Mouse (Mus musculus) left cerebral cortex, postnatal 25 days (tissue): ENCODE data around the gene Arl16. TPM values are rescaled to one million over a fixed set of nuclear protein-coding genes. Genes with fewer than 3 reads are reported as not detected.

Experiments
- DNase-seq, 2 experiments: peaks; one replicate each; pipeline ENCODE4 v3.0.0; 2022; ENCODE audit warnings: low spot score in 2 of 2, mixed read lengths in 1 of 2
- intact Hi-C: fragments of 180-260 bp; cut with DNase I; formaldehyde crosslinking; loops from one replicate; pipeline ENCODE4 v1.15.1; 2025
- total RNA-seq, 2 experiments: library from RNA; stranded (reverse); gene quantifications; 2 replicates each; pipeline ENCODE4 v1.2.3; 2021

Gene Arl16
- total RNA-seq, 2 experiments from 2014 or later, result 56.7 to 58.1 TPM

DNA sequence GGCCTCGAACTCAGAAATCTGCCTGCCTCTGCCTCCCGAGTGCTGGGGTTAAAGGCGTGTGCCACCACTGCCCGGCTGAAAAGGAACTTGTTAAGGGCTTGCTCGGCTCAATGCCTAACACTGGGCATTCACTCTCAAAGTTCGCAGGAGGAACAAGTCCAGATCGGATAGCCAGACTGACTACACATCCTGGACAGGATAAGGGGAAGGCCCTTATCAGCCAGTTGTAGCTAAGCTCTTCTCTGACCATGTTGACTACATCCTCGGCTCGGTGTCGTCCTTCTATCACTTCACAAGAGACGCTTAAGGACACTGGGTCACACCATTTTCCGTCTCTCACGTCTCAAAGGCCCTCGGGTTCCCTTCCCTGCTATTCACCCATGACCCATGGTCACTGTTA lies 10.0 kb downstream of the Arl16 start:
- DNase-seq, result no peak
- intact Hi-C loops, result no loop called here

DNA sequence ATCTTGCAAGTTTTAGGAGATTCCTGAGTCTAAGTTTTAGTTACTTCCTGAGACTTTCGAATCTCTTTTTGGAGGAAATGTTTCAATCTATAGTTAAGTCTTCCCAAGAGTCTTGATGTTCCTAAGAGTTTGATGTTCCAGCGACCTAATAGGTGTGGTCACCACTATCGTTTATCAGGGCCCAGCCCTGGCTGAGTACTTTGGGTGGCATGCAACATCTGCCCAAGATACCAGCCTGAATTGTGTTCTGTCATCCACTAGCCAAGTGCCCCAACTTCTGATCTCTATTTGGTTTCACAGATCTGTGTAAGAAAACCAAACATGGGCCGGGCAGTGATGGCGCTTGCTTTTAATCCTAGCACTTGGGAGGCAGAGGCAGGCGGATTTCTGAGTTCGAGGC lies 12.0 kb downstream of the Arl16 start:
- intact Hi-C loops, result no loop called here
- no peak for DNase-seq

DNA sequence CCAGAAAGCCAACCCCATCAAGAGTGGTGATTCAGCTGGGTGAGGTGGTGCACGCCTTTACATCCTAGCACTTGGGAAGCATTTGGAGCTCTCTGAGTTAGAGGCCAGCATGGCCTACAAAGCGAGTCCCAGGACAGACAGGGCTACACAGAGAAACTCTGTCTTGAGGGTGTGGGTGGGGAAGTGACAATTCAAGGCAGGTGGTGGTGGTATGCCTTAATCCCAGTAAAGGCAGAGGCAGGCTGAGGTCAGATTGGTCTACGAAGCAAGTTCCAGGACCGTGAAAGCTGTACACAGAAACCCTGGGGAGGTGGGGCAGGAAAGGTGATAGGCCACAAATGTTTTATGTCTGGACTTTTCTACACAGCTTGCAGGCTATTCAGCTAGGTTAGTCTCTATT lies 12.4 kb downstream of the Arl16 start:
- intact Hi-C loops, result no loop called here
- no peak for DNase-seq

DNA sequence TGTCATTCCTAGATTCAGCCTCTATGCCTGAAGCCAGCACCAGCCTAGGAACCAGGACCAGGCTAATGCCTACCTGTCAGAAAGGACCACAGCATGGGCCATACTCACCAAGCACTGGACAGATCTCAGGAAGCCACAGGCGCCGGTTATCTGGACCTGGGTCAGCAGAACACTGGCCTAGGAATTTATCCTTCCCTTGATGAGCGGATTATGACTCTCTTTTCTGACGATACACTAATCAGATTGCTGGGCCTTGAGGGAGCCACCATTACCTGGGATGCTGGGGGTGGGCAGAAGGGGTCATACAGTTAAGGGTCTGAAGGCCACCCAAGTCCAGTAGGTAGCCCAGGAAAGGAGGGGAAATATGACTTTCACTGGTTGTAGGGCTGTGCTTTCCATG lies 14.1 kb downstream of the Arl16 start, which contains the start of gene Pde6g:
Pde6g (minus strand) TSS at position 195 of the 400 bp plus-strand sequence.
- no peak for DNase-seq

DNA sequence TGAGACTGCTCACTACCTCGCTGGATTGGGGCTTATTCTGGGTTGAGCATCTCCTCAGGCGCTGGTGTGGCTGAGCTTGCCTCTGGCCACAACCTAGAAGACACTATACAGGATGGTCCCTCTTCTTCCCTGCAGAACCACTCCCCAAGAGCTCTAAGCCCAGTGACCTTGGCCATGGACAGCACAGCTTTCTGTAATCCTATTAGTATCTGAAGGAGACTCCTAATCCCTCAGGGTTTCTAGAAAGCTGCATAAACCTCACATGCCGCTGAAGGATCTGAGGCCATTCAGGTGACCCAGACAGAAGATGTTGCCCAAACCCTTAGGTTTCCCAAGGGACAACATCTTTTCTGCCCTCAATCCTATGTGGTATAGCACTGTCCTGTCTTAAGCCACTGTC lies 15.2 kb downstream of the Arl16 start:
- intact Hi-C loops, result no loop called here
- DNase-seq, result no peak

More for the DNA sequence above, 14.1 kb downstream of the Arl16 start, which contains the start of gene Pde6g:
- intact Hi-C loops, result no loop called here

DNA sequence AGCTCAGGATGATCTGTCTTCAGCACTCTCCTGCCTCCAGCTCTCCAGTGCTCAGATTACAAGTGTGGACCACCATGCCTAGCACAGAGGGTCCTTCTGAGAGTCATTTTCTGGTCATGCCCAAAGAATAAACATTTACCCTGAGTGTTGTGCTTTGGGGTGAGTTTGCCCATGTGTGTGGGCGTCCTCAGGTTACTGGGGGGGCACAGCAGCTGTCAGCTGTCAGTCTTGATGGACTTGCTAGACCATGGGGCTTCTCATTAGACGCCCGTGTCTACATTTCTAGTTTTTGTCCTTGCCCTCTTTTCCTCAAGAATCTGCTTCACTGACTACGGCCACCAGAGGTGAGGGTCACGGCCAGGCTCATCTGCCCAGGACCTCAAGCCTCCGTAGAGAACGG lies 20.2 kb downstream of the Arl16 start:
- intact Hi-C loops, result no loop called here
- DNase-seq, result no peak

DNA sequence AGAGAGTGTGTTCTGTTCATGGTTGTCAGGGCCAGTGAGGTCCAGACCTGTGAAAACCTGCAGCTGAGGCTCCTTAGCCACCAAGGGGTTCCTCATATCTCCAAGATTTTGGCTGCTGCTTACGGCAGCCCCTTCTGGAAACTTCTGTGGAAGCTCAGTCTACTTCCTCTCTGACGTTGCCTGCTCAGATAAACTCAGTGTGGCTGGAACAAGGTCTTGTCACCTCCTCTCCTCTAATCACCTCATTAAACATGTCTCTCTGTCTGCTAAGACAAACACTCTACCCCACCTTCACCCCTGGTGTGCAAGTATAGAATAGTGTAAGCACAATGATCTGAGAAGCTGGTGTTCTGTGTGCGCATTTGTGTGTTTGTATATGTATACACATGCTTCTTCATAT lies 21.9 kb downstream of the Arl16 start:
- DNase-seq, result no peak
- intact Hi-C loops, result no loop called here

DNA sequence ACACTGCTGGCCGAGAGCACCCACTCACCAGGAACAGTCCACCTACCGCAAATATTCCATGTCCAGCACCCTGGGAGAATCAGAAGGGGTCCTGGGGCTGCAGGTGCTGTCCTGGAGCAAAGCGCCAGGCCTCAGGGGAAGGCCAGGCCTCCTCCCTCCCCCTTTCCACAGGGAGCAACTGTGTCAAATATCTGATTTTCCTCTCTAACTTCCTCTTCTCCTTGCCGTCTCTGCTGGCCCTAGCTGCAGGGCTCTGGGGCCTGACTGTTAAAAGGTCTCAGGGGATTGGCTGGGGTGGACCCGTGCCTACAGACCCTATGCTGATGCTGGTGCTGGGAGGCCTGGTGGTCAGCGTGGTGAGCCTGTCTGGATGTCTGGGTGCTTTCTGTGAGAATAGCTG lies 23.3 kb downstream of the Arl16 start:
- intact Hi-C loops, result no loop called here
- no peak for DNase-seq

DNA sequence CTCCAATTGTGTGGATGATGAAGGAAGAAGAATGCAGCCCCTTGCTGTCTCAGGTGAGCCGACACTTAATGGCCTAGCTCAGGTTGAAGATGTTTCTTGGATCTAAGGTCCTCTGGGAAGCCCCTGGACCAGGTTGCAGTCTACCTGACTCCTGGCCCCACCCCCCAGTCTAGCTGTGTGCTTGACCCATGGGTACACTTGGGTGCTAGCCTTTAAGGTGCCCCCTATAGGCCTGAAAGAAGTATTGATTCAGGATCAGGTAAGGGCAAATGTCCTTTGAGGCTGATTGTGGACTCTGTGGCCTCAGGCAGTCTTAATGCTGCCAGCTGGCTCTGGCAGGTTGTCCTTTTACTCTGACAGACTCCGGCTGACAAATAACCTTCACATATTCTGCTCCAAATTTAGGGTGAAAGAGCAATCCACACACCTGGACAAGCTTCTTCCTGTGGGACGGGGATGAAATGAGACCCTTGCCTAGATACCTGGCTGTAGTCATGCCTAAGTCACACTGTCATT lies 24.6 kb downstream of the Arl16 start:
- intact Hi-C loops, result no loop called here
- no peak for DNase-seq

DNA sequence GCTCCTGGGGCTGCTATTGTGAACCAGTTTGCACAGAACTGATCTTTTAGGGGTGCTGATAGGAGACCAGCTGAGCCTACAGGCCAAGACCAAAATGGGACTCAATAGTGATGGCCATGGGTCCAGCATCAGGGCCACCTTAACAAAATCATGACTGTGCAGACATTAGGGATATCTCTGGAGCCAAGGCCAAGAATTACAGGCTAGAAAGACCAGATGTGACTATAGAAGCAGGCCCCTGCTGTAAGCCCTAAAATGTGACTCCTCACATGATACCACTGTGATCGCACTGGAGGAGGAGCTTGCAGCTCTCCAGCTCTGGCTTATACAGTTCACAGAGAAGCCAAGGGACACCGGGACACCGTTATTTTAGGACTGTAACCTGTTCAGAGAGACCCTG lies 25.1 kb downstream of the Arl16 start, which contains the start of gene Tspan10:
Tspan10 (plus strand) TSS at position 301 of the 400 bp plus-strand sequence.
- DNase-seq, result no peak
- intact Hi-C loops, result no loop called here

DNA sequence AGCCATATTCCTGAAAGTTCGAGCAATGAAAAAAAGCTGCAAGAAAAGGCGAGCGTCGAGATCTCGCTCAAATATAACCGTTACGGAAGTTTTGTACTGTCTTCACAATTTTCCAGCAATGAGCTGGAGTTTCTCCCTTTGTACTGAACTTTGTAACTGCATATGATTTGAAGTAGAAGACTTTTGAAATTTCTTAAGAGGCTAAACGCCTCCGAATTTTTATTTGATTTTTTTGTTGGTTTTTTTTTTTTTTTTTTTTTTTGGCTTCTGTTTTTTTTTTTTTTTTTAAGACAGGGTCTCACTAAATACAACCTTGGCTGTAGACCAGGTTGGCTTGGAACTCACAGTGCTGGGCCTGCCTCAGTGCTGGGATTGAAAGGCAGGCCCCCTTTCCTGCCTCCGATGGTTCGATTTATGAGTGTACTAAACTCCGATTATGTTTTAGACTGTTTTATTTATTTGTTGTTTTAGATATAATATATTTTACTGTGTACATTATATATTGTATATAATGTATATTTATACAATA lies 29.5 kb downstream of the Arl16 start:
- intact Hi-C loops, result loop anchor here (1.0 kb wide), 1 partner anchor 20 kb away; the partner anchor contains the start of genes Ccdc137 and Oxld1
- DNase-seq, result no peak

DNA sequence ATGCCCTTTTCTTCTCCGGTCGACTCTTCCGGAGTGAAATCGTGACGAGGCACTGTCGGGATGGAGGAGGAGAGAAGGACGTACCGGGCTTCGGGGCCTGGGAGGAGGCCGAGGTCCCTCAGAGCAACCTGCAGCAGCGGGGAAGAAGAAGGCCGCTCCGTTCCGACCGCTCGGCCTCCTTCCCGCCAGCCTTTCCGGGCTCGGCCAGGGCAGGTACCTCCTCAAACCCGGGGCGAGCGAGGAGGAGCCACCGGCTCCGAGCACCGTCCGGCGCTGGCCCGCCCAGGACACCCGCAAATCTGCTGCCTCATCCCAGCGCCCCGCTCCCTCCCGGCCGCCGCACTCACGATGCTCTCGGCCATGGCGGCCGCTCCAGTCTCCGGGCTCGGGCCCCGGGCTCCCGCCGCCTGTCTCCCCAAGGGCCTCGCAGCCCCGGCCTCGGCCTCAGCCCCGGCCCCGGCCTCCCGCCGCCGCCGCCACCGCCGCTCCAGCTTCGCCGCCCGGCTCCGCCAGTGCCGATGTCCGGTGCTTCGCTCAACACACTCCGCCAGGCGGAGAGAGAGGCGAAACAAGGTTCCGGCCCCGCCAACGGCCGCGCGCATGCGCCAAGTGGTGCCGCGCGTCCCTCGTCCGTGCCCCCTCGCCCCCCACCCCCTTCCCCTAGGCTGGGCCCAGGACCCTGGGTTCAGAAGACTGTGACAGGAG lies 30.1 kb downstream of the Arl16 start, which contains the start of gene Nploc4:
Nploc4 (minus strand) TSS at position 557 of the 705 bp plus-strand sequence.
- intact Hi-C loops, result loop anchor here (1.0 kb wide), 1 partner anchor 21 kb away; the partner anchor contains the start of genes Ccdc137 and Oxld1
- peak; percentile 85 to 86 for DNase-seq

DNA sequence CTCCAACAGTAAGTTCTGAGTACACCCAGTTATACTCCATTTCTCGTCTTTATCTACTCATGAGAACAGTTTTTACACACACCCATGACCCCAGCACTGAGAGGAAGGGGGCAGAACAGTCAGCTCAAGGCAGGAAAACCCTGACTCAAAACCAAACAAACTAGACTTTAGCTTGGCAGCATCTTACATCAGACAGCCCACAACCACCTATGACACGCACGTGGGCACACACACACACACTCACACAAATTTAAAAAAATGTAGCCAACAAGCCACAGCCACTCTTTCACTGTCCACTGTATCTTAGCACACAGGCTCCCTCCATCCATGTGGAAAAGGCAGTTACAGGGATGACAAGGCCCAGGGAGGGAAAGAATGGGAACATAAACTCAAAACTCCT lies 40.7 kb downstream of the Arl16 start:
- intact Hi-C loops, result no loop called here
- DNase-seq, result no peak

DNA sequence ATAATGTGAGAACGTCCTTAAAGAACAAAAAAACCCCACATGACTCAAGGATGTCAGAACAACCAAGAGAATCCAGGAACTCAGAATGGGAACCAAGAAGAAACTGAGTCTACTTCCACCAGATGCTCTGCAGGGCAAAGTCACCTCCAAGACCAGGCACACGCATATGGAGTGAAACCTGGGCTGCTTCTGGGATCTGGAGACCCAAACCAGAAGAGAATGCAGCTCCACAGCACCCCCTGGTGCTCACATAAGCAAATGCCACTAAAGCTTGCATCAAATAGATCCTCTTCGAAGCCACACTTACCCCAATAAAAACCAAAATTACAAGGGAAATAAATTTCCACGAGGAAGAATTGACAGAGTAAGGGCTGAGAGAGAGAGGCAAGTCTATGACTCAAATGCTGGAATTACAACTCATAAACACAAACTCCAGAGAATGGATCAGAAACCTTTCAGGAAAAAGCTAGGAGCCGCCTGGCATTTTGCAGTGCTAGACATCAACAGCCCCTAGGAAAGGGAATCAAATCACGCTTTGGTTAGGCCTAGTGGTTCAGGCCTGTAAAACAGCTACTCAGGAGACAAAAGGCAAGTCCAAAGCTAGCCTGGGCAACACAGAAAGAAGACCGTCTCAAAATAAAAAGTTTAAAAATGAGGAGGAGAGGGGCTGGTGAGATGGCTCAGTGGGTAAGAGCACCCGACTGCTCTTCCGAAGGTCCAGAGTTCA lies 43.7 kb downstream of the Arl16 start:
- intact Hi-C loops, result no loop called here
- peak; percentile 56 to 61 for DNase-seq

DNA sequence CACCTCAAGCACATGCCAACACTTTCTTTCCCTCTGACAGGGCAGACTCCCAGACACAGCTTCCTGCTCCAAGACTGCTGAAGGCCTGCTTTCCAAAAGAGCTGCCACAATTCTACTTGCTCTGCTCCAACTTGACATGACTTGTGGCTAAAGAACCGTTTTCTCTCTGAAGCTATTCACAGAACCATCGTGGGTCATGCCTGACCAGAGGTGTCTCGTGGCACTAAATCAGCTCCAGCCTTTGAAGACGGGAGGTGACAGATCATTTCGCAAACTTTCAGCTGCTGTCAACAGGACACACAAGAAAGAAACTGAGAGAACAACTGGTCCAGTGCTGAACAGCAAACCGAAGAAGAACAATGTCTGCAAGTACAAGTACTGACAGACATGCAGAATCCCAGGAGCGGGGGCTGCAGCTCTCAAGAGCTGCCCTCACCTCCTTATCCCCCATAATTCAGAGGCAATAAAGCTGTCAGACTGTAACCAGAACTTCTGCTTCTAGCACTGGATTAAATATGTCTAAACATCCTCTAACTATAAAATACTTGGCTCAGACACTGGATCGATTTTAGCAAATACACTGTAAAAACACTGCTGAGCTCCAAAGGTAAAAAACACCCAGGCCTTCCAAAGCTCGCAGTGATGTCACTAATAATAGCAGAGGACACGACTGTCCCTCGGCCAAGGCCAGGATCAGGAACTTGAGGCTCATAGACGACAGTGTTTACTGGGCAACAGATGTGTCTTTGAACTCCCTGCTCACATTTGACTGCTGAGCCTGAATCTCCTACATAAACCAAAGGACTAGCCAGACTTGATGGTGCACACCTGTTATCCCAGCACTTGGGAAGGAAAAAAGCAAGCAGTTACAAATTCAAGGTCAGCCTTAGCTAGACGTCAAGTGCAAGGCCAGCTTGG lies 44.5 kb downstream of the Arl16 start:
- intact Hi-C loops, result no loop called here
- no peak for DNase-seq

DNA sequence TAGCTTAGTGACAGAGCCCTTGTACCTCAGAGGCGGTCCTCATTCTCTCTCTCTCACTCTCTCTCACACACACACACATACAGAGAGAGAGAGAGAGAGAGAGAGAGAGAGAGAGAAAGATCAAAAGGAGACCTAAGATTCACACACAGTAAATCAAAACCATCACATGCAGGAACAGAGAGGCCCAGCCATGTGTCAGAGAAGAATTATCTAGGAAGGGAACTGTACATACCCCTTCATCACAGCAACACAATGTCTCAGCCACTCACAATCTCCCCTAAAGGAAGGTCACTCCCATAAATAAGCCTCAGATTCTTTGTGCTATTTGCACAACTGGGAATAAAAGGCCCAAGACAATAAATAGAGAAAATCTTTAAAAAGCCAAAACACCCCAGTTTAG lies 48.8 kb downstream of the Arl16 start:
- no peak for DNase-seq
- intact Hi-C loops, result no loop called here

DNA sequence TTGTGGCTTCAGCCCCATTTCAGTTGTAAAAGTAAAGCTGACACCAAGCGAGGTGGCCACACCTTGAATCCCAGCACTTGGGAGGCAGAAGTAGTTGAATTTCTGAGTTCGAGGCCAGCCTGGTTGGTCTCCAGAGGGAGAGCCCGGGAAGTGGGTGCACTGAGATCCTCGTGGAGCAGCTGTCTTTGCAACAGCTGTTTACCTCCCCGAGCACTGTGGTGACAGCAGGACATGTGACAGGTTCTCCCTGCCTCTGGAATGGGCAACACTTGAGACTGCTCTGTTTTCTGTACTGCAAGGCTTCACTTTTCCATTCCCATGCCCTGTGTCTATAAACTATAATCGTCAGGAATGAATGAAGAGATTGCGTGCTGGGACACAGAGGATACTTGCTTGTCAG lies 49.6 kb downstream of the Arl16 start:
- DNase-seq, result no peak
- intact Hi-C loops, result no loop called here
